Mouse (Mus musculus): ENCODE measurements around the gene Tgfa. TPM values are rescaled to one million over a fixed set of nuclear protein-coding genes. Genes with fewer than 3 reads are reported as not detected.

Tgfa gene
- polyA plus RNA-seq, 1 experiment: 16.1 TPM

- no peak overlapping the region for H3K27ac ChIP-seq (ENCODE audit: insufficient read depth, low read length)
- H3K4me1 ChIP-seq (ENCODE audit: control insufficient read depth, insufficient read depth, low read length): no peaks in the 10 kb centered on the region
- 84% methylated on average over 6 of the region's 6 CpGs for WGBS
- no peak overlapping the region for H3K4me3 ChIP-seq (replicated peaks; ENCODE audit: insufficient read depth, low read depth, low read length)
- TF ChIP-seq POLR2A (IDR thresholded peaks at IDR 0.05; ENCODE audit: borderline replicate concordance, insufficient read depth, low read length) (no peak), CTCF (IDR thresholded peaks at IDR 0.05; ENCODE audit: borderline replicate concordance, insufficient read depth, low read depth, low read length) (no peak)
- H3K27me3 ChIP-seq (ENCODE audit: control insufficient read depth, insufficient read depth, low read length): no peaks in the 10 kb centered on the region
- DNase-seq: no peak
Measured at GRCm38 (mm10) chr6:86176721-86177120, 18.3 kb upstream of the Tgfa start.

GRCm38 (mm10) chr6:86177331-86177982 lies 17.6 kb upstream of the Tgfa start:
- no peak for TF ChIP-seq POLR2A (IDR thresholded peaks at IDR 0.05; ENCODE audit: borderline replicate concordance, insufficient read depth, low read length)
- no peak for TF ChIP-seq CTCF (IDR thresholded peaks at IDR 0.05; ENCODE audit: borderline replicate concordance, insufficient read depth, low read depth, low read length)
- Histone ChIP-seq H3K4me1 (ENCODE audit: control insufficient read depth, insufficient read depth, low read length) (no peaks in the 10 kb centered on the region), H3K27ac (ENCODE audit: insufficient read depth, low read length) (no peak overlapping the region), H3K27me3 (ENCODE audit: control insufficient read depth, insufficient read depth, low read length) (no peaks in the 10 kb centered on the region), H3K4me3 (replicated peaks; ENCODE audit: insufficient read depth, low read depth, low read length) (no peak overlapping the region)
- no peak for DNase-seq
- 90% methylated on average over 9 of the region's 9 CpGs for WGBS

GRCm38 (mm10) chr6:86180617-86181016 lies 14.4 kb upstream of the Tgfa start:
- TF ChIP-seq POLR2A (IDR thresholded peaks at IDR 0.05; ENCODE audit: borderline replicate concordance, insufficient read depth, low read length) (no peak), CTCF (IDR thresholded peaks at IDR 0.05; ENCODE audit: borderline replicate concordance, insufficient read depth, low read depth, low read length) (no peak)
- H3K4me1 ChIP-seq (ENCODE audit: control insufficient read depth, insufficient read depth, low read length): no peaks in the 10 kb centered on the region
- no peak for DNase-seq
- no peak overlapping the region for H3K27ac ChIP-seq (ENCODE audit: insufficient read depth, low read length)
- no peaks in the 10 kb centered on the region for H3K27me3 ChIP-seq (ENCODE audit: control insufficient read depth, insufficient read depth, low read length)
- no peak overlapping the region for H3K4me3 ChIP-seq (replicated peaks; ENCODE audit: insufficient read depth, low read depth, low read length)
- WGBS: 50% methylated on average over 2 of the region's 2 CpGs

GRCm38 (mm10) chr6:86182016-86182415 lies 13.0 kb upstream of the Tgfa start:
- TF ChIP-seq POLR2A (IDR thresholded peaks at IDR 0.05; ENCODE audit: borderline replicate concordance, insufficient read depth, low read length) (no peak), CTCF (IDR thresholded peaks at IDR 0.05; ENCODE audit: borderline replicate concordance, insufficient read depth, low read depth, low read length) (no peak)
- H3K4me3 ChIP-seq (replicated peaks; ENCODE audit: insufficient read depth, low read depth, low read length): no peak overlapping the region
- DNase-seq: no peak
- no peaks in the 10 kb centered on the region for H3K27me3 ChIP-seq (ENCODE audit: control insufficient read depth, insufficient read depth, low read length)
- no peaks in the 10 kb centered on the region for H3K4me1 ChIP-seq (ENCODE audit: control insufficient read depth, insufficient read depth, low read length)
- WGBS: 48% methylated on average over 9 of the region's 9 CpGs
- H3K27ac ChIP-seq (ENCODE audit: insufficient read depth, low read length): no peak overlapping the region

GRCm38 (mm10) chr6:86182626-86183025 lies 12.4 kb upstream of the Tgfa start:
- WGBS: 84% methylated on average over 5 of the region's 5 CpGs
- Histone ChIP-seq H3K27me3 (ENCODE audit: control insufficient read depth, insufficient read depth, low read length) (no peaks in the 10 kb centered on the region), H3K4me3 (replicated peaks; ENCODE audit: insufficient read depth, low read depth, low read length) (no peak overlapping the region), H3K27ac (ENCODE audit: insufficient read depth, low read length) (no peak overlapping the region), H3K4me1 (ENCODE audit: control insufficient read depth, insufficient read depth, low read length) (no peaks in the 10 kb centered on the region)
- TF ChIP-seq CTCF (IDR thresholded peaks at IDR 0.05; ENCODE audit: borderline replicate concordance, insufficient read depth, low read depth, low read length) (no peak), POLR2A (IDR thresholded peaks at IDR 0.05; ENCODE audit: borderline replicate concordance, insufficient read depth, low read length) (no peak)
- DNase-seq: no peak

GRCm38 (mm10) chr6:86186106-86186955 lies 8.7 kb upstream of the Tgfa start:
- DNase-seq: peak in 1 of 2 experiments; percentile 22
- TF ChIP-seq POLR2A (IDR thresholded peaks at IDR 0.05; ENCODE audit: borderline replicate concordance, insufficient read depth, low read length) (no peak), CTCF (IDR thresholded peaks at IDR 0.05; ENCODE audit: borderline replicate concordance, insufficient read depth, low read depth, low read length) (no peak)
- Histone ChIP-seq H3K27ac (ENCODE audit: insufficient read depth, low read length) (no peak overlapping the region; the same call in 1 of the 2 replicates), H3K27me3 (ENCODE audit: control insufficient read depth, insufficient read depth, low read length) (no peaks in the 10 kb centered on the region), H3K4me1 (ENCODE audit: control insufficient read depth, insufficient read depth, low read length) (no peaks in the 10 kb centered on the region), H3K4me3 (replicated peaks; ENCODE audit: insufficient read depth, low read depth, low read length) (no peak overlapping the region)
- 54% methylated on average over 14 of the region's 14 CpGs for WGBS

GRCm38 (mm10) chr6:86188741-86189480 lies 6.1 kb upstream of the Tgfa start:
- Histone ChIP-seq H3K27me3 (ENCODE audit: control insufficient read depth, insufficient read depth, low read length) (no peaks in the 10 kb centered on the region), H3K27ac (ENCODE audit: insufficient read depth, low read length) (no peak overlapping the region), H3K4me1 (ENCODE audit: control insufficient read depth, insufficient read depth, low read length) (no peaks in the 10 kb centered on the region), H3K4me3 (replicated peaks; ENCODE audit: insufficient read depth, low read depth, low read length) (no peak overlapping the region)
- no peak for DNase-seq
- TF ChIP-seq POLR2A (IDR thresholded peaks at IDR 0.05; ENCODE audit: borderline replicate concordance, insufficient read depth, low read length) (no peak), CTCF (IDR thresholded peaks at IDR 0.05; ENCODE audit: borderline replicate concordance, insufficient read depth, low read depth, low read length) (no peak)
- 77% methylated on average over 11 of the region's 11 CpGs for WGBS

Measured in cerebellum, adult 2 months (tissue).